9 mouse cellular contexts compared by ENCODE assay signal in the genomic region with DNA sequence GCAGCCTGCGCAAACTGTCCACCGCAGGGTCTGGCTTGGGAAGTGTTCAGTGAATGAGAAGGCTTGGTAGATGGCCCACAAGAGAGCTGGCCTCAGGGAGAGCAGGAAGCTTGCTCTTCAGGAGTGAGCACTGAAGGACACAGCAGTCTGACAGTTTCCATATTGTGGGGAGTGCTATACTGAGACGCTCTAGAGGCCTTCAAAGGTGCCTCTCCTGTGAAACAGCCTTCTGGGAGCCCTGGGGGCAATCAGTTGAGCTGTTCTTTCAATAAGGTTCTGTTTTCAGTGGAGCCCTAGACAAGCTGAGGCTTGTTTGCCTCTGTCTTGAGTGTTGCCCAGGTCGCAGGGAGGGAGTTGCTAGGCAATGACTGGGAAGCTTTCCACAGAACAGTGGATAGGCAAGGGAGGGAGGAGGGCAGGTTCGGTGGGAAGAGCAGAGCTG.
DNase-seq lines count a peak whose midpoint lies in the region; ATAC-seq lines count a peak whose summit lies in the region.
"Had no signal": no experiment of that assay in that cellular context is flagged by ENCODE, and none has a peak within 500 bp of the region (broad histone marks: within the 10 kb centered on the region; RNA-seq: fewer than 3 reads in every experiment).

No protein-coding gene starts in this region.

- H3K4me1 ChIP-seq in forebrain, embryonic 15.5 days = peaks cover 12% of the 10 kb centered on the region
- H3K4me1 ChIP-seq in limb, embryonic 13.5 days = peaks cover 12% of the 10 kb centered on the region
- H3K4me1 ChIP-seq: liver, embryonic 15.5 days had no signal

- no peak overlapping the region for H3K4me2 ChIP-seq in forebrain, embryonic 15.5 days (replicated peaks)
- H3K4me2 ChIP-seq in limb, embryonic 13.5 days (replicated peaks) = no peak overlapping the region
- H3K4me2 ChIP-seq: liver, embryonic 15.5 days had no signal

- no peak overlapping the region for H3K4me3 ChIP-seq in forebrain, embryonic 15.5 days
- H3K4me3 ChIP-seq in limb, embryonic 13.5 days = no peak overlapping the region
- H3K4me3 ChIP-seq: liver, embryonic 15.5 days had no signal

- no peaks in the 10 kb centered on the region for H3K36me3 ChIP-seq in forebrain, embryonic 15.5 days
- H3K36me3 ChIP-seq in limb, embryonic 13.5 days = no peaks in the 10 kb centered on the region
- H3K36me3 ChIP-seq: liver, embryonic 15.5 days had no signal

- H3K9me3 ChIP-seq in forebrain, embryonic 15.5 days = no peaks in the 10 kb centered on the region
- H3K9me3 ChIP-seq in limb, embryonic 13.5 days = no peaks in the 10 kb centered on the region
- H3K9me3 ChIP-seq: liver, embryonic 15.5 days had no signal

- DNase-seq in frontal cortex, postnatal 25 days (ENCODE audit: low spot score in 2 of 2) = no peak
- peak; percentile 37 for DNase-seq in R1 (ENCODE audit: low read depth, low spot score)
- DNase-seq in adrenal gland, adult 8-10 months = no peak
- no peak for DNase-seq in kidney, adult 18-20 months
- no peak for DNase-seq in adrenal gland, adult 2 months

- H3K27ac ChIP-seq in forebrain, embryonic 15.5 days (replicated peaks) = 0 out of 2 replicates have a peak overlapping the region, but pooled peaks have one; percentile 13
- H3K27ac ChIP-seq in limb, embryonic 13.5 days = peak overlapping the region; percentile 58; the same call in 1 of the 2 replicates
- H3K27ac ChIP-seq: liver, embryonic 15.5 days had no signal

- no peak overlapping the region for H3K9ac ChIP-seq in forebrain, embryonic 15.5 days (replicated peaks)
- no peak overlapping the region for H3K9ac ChIP-seq in limb, embryonic 13.5 days
- H3K9ac ChIP-seq: liver, embryonic 15.5 days had no signal

- no peaks in the 10 kb centered on the region for H3K27me3 ChIP-seq in forebrain, embryonic 15.5 days
- H3K27me3 ChIP-seq in limb, embryonic 13.5 days = no peaks in the 10 kb centered on the region
- H3K27me3 ChIP-seq: liver, embryonic 15.5 days had no signal

- 39% methylated on average over 5 of the region's 5 CpGs for WGBS in forebrain, embryonic 15.5 days
- 57% methylated on average over 5 of the region's 5 CpGs for WGBS in limb, embryonic 13.5 days

- peak; percentile 63 for ATAC-seq in frontal cortex, adult (ENCODE audit: low TSS enrichment)
- ATAC-seq in forebrain, embryonic 15.5 days (replicated peaks) = peak; percentile 69
- ATAC-seq in limb, embryonic 13.5 days (ENCODE audit: low FRiP score, low read depth) = peak; percentile 54
